Mouse (Mus musculus): ENCODE results near the gene Vcam1. TPM values are rescaled to one million over a fixed set of nuclear protein-coding genes. Genes with fewer than 3 reads are reported as not detected.

Vcam1 gene
- polyA plus RNA-seq, 1 experiment: 19.2 TPM

- DNase-seq (ENCODE audit: extremely low spot score in 1 of 2, low spot score in 1 of 2): no peak
Observed at GRCm38 (mm10) chr3:116127281-116127680, 2.2 kb downstream of the Vcam1 start.

- no peak for DNase-seq (ENCODE audit: extremely low spot score in 1 of 2, low spot score in 1 of 2)
Observed at GRCm38 (mm10) chr3:116126508-116127190, 2.8 kb downstream of the Vcam1 start.

- no peak for DNase-seq (ENCODE audit: extremely low spot score in 1 of 2, low spot score in 1 of 2)
Observed at GRCm38 (mm10) chr3:116126070-116126469, 3.4 kb downstream of the Vcam1 start.

GRCm38 (mm10) chr3:116123827-116124226 lies 5.7 kb downstream of the Vcam1 start:
- DNase-seq (ENCODE audit: extremely low spot score in 1 of 2, low spot score in 1 of 2): no peak

GRCm38 (mm10) chr3:116122696-116123095 lies 6.8 kb downstream of the Vcam1 start:
- no peak for DNase-seq (ENCODE audit: extremely low spot score in 1 of 2, low spot score in 1 of 2)

GRCm38 (mm10) chr3:116121026-116121425 lies 8.5 kb downstream of the Vcam1 start:
- no peak for DNase-seq (ENCODE audit: extremely low spot score in 1 of 2, low spot score in 1 of 2)

- DNase-seq (ENCODE audit: extremely low spot score in 1 of 2, low spot score in 1 of 2): no peak
Observed at GRCm38 (mm10) chr3:116120391-116120790, 9.1 kb downstream of the Vcam1 start.

- DNase-seq (ENCODE audit: extremely low spot score in 1 of 2, low spot score in 1 of 2): no peak
Observed at GRCm38 (mm10) chr3:116119162-116119561, 10.3 kb downstream of the Vcam1 start.

- no peak for DNase-seq (ENCODE audit: extremely low spot score in 1 of 2, low spot score in 1 of 2)
Observed at GRCm38 (mm10) chr3:116117046-116117445, 12.4 kb downstream of the Vcam1 start.

GRCm38 (mm10) chr3:116114249-116115188 lies 15.0 kb downstream of the Vcam1 start:
- DNase-seq (ENCODE audit: extremely low spot score in 1 of 2, low spot score in 1 of 2): peak in 1 of 2 experiments; percentile 52

- DNase-seq (ENCODE audit: extremely low spot score in 1 of 2, low spot score in 1 of 2): no peak
Observed at GRCm38 (mm10) chr3:116113443-116114241, 15.8 kb downstream of the Vcam1 start.

GRCm38 (mm10) chr3:116112816-116113405 lies 16.6 kb downstream of the Vcam1 start:
- DNase-seq (ENCODE audit: extremely low spot score in 1 of 2, low spot score in 1 of 2): no peak

- DNase-seq (ENCODE audit: extremely low spot score in 1 of 2, low spot score in 1 of 2): no peak
Observed at GRCm38 (mm10) chr3:116105713-116106112, 23.8 kb downstream of the Vcam1 start.

GRCm38 (mm10) chr3:116104866-116105647 lies 24.4 kb downstream of the Vcam1 start:
- peak in 1 of 2 experiments; percentile 57 for DNase-seq (ENCODE audit: extremely low spot score in 1 of 2, low spot score in 1 of 2)

- DNase-seq (ENCODE audit: extremely low spot score in 1 of 2, low spot score in 1 of 2): no peak
Observed at GRCm38 (mm10) chr3:116104270-116104669, 25.2 kb downstream of the Vcam1 start.

- DNase-seq (ENCODE audit: extremely low spot score in 1 of 2, low spot score in 1 of 2): peak in 1 of 2 experiments; percentile 42
Observed at GRCm38 (mm10) chr3:116100850-116101249, 28.6 kb downstream of the Vcam1 start.

GRCm38 (mm10) chr3:116095934-116096333 lies 33.6 kb downstream of the Vcam1 start:
- DNase-seq (ENCODE audit: extremely low spot score in 1 of 2, low spot score in 1 of 2): no peak

GRCm38 (mm10) chr3:116095312-116095711 lies 34.2 kb downstream of the Vcam1 start:
- DNase-seq (ENCODE audit: extremely low spot score in 1 of 2, low spot score in 1 of 2): no peak

GRCm38 (mm10) chr3:116094886-116095285 lies 34.6 kb downstream of the Vcam1 start:
- DNase-seq (ENCODE audit: extremely low spot score in 1 of 2, low spot score in 1 of 2): no peak

GRCm38 (mm10) chr3:116094288-116094687 lies 35.2 kb downstream of the Vcam1 start:
- no peak for DNase-seq (ENCODE audit: extremely low spot score in 1 of 2, low spot score in 1 of 2)
